Mouse (Mus musculus) gastrocnemius, postnatal 36 days (tissue): ENCODE data around the gene Olfr109. TPM values are rescaled to one million over a fixed set of nuclear protein-coding genes. Genes with fewer than 3 reads are reported as not detected.

Experiments
- DNase-seq, 2 experiments: peaks; one replicate each; pipeline ENCODE4 v3.0.0; 2022
- intact Hi-C: fragments of 180-260 bp; cut with DNase I; formaldehyde crosslinking; loops from one replicate; pipeline ENCODE4 v1.15.1; 2025
- long read RNA-seq, 2 experiments: library from polyadenylated mRNA; stranded (forward); transcript quantifications; one replicate each; pipeline ENCODE4 v2.0.0; 2021
- total RNA-seq, 2 experiments: library from RNA; stranded (reverse); gene quantifications; 2 replicates each; pipeline ENCODE4 v1.2.3; 2021

The Olfr109 gene
- not detected for total RNA-seq
- long read RNA-seq, experiment 1: 0 reads
- long read RNA-seq, experiment 2: 0 reads

- intact Hi-C loops: no loop called here
- DNase-seq: no peak
These were observed at the start of gene Olfr109 for GRCm38 (mm10) chr17:37458616-37459015. Olfr109 (plus strand) TSS chr17:37458916.

- DNase-seq: no peak
- intact Hi-C loops: no loop called here
These were observed 45.3 kb upstream of the Olfr109 start for GRCm38 (mm10) chr17:37413380-37413779.

GRCm38 (mm10) chr17:37445180-37445579 lies 13.5 kb upstream of the Olfr109 start, which contains the start of gene Olfr108:
Olfr108 (plus strand) TSS chr17:37445480.
- intact Hi-C loops: no loop called here
- no peak for DNase-seq

GRCm38 (mm10) chr17:37483452-37483851 lies 24.7 kb downstream of the Olfr109 start, which contains the start of gene H2-M2:
H2-M2 (minus strand) TSS chr17:37483552.
- no peak for DNase-seq
- intact Hi-C loops: no loop called here

GRCm38 (mm10) chr17:37491930-37492518 lies 33.3 kb downstream of the Olfr109 start, which contains the start of gene Olfr110:
Olfr110 (plus strand) TSS chr17:37492468.
- DNase-seq: no peak
- intact Hi-C loops: no loop called here

- no peak for DNase-seq
- intact Hi-C loops: no loop called here
These were observed 49.0 kb downstream of the Olfr109 start, which contains the start of gene Olfr111 for GRCm38 (mm10) chr17:37507730-37508129. Olfr111 (plus strand) TSS chr17:37508030.

Other genes with a start within 250 kb of the Olfr109 start
- gene Olfr95, start 245.8 kb upstream of the Olfr109 start, total RNA-seq: not detected
- gene Olfr96, start 238.8 kb upstream of the Olfr109 start, total RNA-seq: not detected
- not detected for gene Olfr97, start 221.6 kb upstream of the Olfr109 start, total RNA-seq
- gene Olfr98, start 195.2 kb upstream of the Olfr109 start, total RNA-seq: not detected
- gene H2-M3, start 188.7 kb upstream of the Olfr109 start, total RNA-seq: under 1 TPM; 0.81 to 0.94 TPM
- gene Olfr99, start 175.5 kb upstream of the Olfr109 start, total RNA-seq: not detected
- not detected for gene Olfr101, start 154.6 kb upstream of the Olfr109 start, total RNA-seq
- not detected for gene Olfr102, start 141.9 kb upstream of the Olfr109 start, total RNA-seq
- not detected for gene Olfr103, start 119.2 kb upstream of the Olfr109 start, total RNA-seq
- not detected for gene Olfr104-ps, start 99.3 kb upstream of the Olfr109 start, total RNA-seq
- gene Olfr105-ps, start 79.9 kb upstream of the Olfr109 start, total RNA-seq: not detected
- not detected for gene Olfr106-ps, start 68.5 kb upstream of the Olfr109 start, total RNA-seq
- gene Olfr107, start 59.7 kb upstream of the Olfr109 start, total RNA-seq: not detected
- gene Olfr108, start 13.4 kb upstream of the Olfr109 start, total RNA-seq: not detected
- not detected for gene H2-M2, start 24.6 kb downstream of the Olfr109 start, total RNA-seq
- gene Olfr110, start 33.6 kb downstream of the Olfr109 start, total RNA-seq: not detected
- gene Olfr111, start 49.1 kb downstream of the Olfr109 start, total RNA-seq: not detected
- gene Olfr112, start 110.5 kb downstream of the Olfr109 start, total RNA-seq: not detected
- gene Olfr113, start 118.7 kb downstream of the Olfr109 start, total RNA-seq: not detected
- not detected for gene Olfr114, start 133.8 kb downstream of the Olfr109 start, total RNA-seq
- not detected for gene Olfr115, start 168.2 kb downstream of the Olfr109 start, total RNA-seq
- not detected for gene Olfr116, start 168.3 kb downstream of the Olfr109 start, total RNA-seq
- gene Olfr117, start 204.9 kb downstream of the Olfr109 start, total RNA-seq: not detected
- not detected for gene Olfr118, start 208.1 kb downstream of the Olfr109 start, total RNA-seq
- gene Olfr119, start 237.6 kb downstream of the Olfr109 start, total RNA-seq: not detected